Mouse (Mus musculus): ENCODE data around the gene Rilp. TPM values are rescaled to one million over a fixed set of nuclear protein-coding genes. Genes with fewer than 3 reads are reported as not detected.

Gene Rilp
- polyA plus RNA-seq, 1 experiment = 1.7 TPM

DNA sequence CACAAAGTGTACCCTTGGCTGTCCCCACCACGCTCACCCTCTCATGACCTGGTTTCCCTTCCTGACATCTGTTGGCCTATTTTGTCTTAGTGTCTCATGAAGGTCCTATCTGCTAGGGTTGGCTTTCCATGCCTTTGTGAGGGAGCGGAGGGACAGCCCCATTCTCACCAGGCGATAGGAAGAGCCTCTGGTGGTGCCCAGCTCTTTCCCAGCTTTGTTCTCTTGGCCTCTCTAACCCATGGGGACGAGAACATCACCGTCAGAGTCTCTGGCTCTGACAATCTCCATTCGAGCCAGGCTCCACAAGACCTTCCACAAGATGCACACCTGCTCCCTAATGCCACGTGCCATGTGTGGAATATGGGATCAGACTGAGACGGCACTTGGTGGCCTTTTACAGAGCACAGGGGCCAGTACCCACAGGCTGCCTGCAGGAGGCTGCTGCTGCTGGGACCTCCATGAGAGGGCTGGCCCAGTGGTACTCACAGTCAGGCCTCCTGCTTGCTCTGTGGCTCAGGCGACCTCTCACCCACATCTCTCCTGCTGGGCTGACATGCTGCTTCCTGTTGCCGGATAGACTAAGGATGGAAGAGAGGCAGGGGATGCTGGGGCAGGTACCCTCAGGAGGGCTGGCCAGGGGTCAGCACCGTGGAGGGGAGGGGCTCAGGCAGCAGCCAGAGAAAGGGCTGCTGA is 27.7 kb downstream of the Rilp start:
- Histone ChIP-seq H3K4me3 (ENCODE audit: insufficient read depth, low read length) (no peak overlapping the region), H3K27ac (ENCODE audit: insufficient read depth, low read length) (no peak overlapping the region), H3K4me1 (ENCODE audit: control insufficient read depth, insufficient read depth, low read length) (no peaks in the 10 kb centered on the region)
- TF ChIP-seq CTCF (IDR thresholded peaks at IDR 0.05; ENCODE audit: borderline replicate concordance, insufficient read depth, low read length) = no peak
- TF ChIP-seq POLR2A (IDR thresholded peaks at IDR 0.05; ENCODE audit: low read depth, low read length) = no peak

DNA sequence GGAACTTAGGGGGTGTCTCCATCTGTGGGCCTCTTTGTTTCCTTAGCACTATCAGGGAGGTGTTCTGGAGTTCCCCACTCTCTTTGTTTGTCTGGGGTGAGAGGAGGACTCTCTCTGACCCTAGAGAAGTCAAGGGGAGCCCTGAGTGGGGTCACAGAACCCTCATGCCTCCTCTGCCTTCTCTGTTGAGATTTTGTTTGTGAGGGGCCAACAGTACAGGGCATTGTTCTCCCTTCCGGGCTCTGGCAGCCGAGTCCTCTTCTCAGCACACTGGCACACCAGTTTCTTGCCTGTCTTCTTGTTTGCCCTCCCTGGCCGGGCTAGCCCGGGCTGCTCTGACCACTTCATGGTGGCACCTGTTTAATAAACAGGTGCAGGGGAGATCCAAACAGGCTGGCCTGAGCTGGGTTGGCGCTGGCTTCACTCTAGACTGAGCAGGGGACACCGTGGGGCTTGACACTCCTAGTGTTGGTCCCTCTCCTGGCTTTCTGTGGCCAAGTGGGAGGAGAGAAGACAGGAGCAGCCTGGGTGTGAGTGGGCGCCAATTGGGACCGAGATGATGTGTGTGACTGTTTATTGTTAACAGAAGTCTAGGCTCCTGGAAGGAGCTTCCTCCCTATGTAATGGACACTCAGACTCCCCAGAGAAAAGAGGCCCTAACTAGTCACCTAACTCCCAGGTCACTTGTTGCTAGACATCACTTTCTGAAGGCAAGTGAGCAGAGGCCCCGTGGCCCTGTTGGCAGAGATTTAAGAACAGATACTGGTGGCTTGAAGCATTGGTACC is 28.5 kb downstream of the Rilp start:
- no peak overlapping the region for H3K4me3 ChIP-seq (ENCODE audit: insufficient read depth, low read length)
- no peak for TF ChIP-seq POLR2A (IDR thresholded peaks at IDR 0.05; ENCODE audit: low read depth, low read length)
- no peak for TF ChIP-seq CTCF (IDR thresholded peaks at IDR 0.05; ENCODE audit: borderline replicate concordance, insufficient read depth, low read length)
- no peak overlapping the region for H3K27ac ChIP-seq (ENCODE audit: insufficient read depth, low read length)
- H3K4me1 ChIP-seq (ENCODE audit: control insufficient read depth, insufficient read depth, low read length) = no peaks in the 10 kb centered on the region

DNA sequence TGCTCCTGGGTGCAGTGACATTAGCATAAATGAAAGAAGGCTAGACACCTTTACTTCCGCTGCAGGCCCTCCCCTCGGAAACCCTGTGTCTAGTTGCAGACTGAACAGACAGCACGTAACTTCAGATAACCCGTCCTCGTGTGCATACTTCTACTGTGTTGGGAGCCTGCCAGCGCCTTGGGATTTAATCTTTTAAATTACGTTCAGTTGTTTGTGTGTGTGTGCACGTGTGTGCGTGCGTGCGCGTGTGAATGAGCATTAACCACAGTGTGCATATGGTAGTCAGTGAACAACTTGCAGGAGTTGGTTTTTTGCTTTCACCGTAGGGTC is 29.0 kb downstream of the Rilp start:
- Histone ChIP-seq H3K4me3 (ENCODE audit: insufficient read depth, low read length) (no peak overlapping the region), H3K4me1 (ENCODE audit: control insufficient read depth, insufficient read depth, low read length) (no peaks in the 10 kb centered on the region), H3K27ac (ENCODE audit: insufficient read depth, low read length) (no peak overlapping the region)
- TF ChIP-seq POLR2A (IDR thresholded peaks at IDR 0.05; ENCODE audit: low read depth, low read length) (no peak), CTCF (IDR thresholded peaks at IDR 0.05; ENCODE audit: borderline replicate concordance, insufficient read depth, low read length) (no peak)

DNA sequence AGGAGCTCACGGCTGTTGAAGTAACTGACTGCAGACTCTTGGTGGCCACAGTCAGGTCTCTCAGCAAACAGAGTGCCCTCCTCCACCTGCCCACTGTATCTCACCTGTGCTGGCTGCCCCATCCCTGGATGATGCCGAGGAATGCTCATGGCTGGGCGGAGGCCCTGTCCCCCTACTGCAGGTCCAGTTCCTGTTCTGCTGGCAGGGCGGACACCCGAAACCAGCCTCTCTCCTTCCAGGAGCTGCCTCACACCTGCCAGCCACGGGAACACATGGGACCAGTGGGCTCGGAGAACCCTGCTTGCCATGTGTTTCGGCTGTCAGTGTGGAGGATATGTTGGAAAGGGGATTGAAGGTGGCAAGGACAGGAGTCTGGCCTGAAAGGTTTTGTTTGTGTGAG is 30.3 kb downstream of the Rilp start:
- no peak overlapping the region for H3K27ac ChIP-seq (ENCODE audit: insufficient read depth, low read length)
- TF ChIP-seq POLR2A (IDR thresholded peaks at IDR 0.05; ENCODE audit: low read depth, low read length) = no peak
- TF ChIP-seq CTCF (IDR thresholded peaks at IDR 0.05; ENCODE audit: borderline replicate concordance, insufficient read depth, low read length) = no peak
- no peaks in the 10 kb centered on the region for H3K4me1 ChIP-seq (ENCODE audit: control insufficient read depth, insufficient read depth, low read length)
- H3K4me3 ChIP-seq (ENCODE audit: insufficient read depth, low read length) = no peak overlapping the region

DNA sequence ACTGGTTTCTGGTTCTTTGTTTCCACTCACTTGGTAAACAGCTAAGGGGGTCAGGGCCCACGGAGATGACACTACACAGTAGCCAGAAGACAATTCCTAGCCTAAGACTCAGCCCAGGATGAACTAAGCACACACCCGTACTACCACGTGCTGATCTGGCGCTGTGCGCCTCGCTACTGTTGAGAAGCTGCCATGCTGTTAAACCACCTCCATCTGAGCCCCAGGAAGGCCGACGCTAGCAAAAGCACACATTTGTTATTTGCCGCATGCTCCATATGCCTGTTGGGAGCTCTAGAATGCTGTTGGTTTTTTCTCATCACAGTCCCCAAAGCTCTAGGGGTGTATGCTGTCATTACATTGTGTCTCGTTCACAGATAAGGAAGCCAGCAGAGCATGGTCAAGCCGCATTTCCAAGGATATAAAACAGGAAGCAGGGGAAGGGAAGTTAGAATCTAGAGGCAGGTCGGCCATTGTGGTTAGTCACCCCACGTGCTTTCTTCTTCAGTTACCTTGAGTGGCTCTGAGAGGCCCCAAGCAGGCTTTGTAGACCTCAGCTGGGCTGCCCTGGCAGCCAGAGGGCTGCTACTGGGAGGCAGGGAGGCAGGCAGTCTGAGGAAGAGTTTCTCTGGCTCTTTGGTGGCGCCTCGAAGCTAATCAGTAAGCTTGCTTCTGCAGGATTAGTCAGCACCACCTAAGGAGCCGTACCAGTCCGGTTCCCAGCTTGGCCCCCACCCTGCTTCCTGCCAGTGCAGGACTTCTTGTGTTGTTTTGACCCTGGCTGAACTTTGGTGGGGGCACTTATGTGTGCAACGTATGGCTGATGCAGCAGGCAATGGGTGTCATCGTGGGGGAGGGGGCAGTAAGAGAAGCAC is 31.1 kb downstream of the Rilp start:
- TF ChIP-seq CTCF (IDR thresholded peaks at IDR 0.05; ENCODE audit: borderline replicate concordance, insufficient read depth, low read length) = no peak
- TF ChIP-seq POLR2A (IDR thresholded peaks at IDR 0.05; ENCODE audit: low read depth, low read length) = no peak
- Histone ChIP-seq H3K27ac (ENCODE audit: insufficient read depth, low read length) (no peak overlapping the region), H3K4me3 (ENCODE audit: insufficient read depth, low read length) (no peak overlapping the region), H3K4me1 (ENCODE audit: control insufficient read depth, insufficient read depth, low read length) (no peaks in the 10 kb centered on the region)

DNA sequence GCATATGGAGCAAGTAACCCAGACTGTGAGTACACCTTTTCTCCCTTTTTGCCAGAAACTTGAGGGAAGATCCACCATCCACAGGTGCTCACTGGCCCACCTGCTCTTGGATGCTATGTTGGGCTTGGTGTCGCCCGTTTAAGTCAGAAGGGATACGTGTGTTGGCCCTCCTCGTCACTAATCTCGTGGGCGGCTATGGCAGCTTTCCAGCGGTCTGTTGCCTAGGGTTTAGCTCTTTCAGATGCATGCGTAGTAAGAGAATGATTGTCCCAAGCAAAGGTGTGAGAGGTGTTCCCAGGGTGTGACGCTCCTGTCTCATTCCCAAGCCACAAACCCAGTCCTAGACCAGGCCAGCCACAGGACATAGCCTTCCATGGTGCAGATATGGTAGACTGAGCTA is 34.8 kb downstream of the Rilp start:
- no peaks in the 10 kb centered on the region for H3K4me1 ChIP-seq (ENCODE audit: control insufficient read depth, insufficient read depth, low read length)
- H3K4me3 ChIP-seq (ENCODE audit: insufficient read depth, low read length) = no peak overlapping the region
- H3K27ac ChIP-seq (ENCODE audit: insufficient read depth, low read length) = no peak overlapping the region
- TF ChIP-seq CTCF (IDR thresholded peaks at IDR 0.05; ENCODE audit: borderline replicate concordance, insufficient read depth, low read length) (no peak), POLR2A (IDR thresholded peaks at IDR 0.05; ENCODE audit: low read depth, low read length) (no peak)

DNA sequence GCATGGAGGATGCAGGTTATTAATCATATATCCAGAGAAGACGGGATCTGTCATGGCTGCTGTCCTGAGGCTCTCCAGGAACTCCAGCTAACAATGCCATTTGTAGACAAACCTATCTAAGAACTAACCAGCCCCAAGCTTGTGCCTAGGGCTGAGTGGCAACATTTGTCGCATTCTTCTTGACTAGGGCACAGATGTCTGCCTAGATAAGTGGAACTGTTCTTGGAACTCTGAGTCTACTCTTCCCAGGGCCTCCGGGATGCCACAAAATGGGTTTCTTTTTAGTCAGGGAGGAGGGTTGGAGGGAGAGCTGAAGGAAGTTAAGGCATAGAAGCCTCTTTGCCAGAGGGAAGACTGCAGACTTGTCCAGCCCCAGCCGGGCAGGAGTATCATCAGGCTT is 36.2 kb downstream of the Rilp start:
- H3K4me3 ChIP-seq (ENCODE audit: insufficient read depth, low read length) = no peak overlapping the region
- no peak for TF ChIP-seq CTCF (IDR thresholded peaks at IDR 0.05; ENCODE audit: borderline replicate concordance, insufficient read depth, low read length)
- H3K27ac ChIP-seq (ENCODE audit: insufficient read depth, low read length) = no peak overlapping the region
- 0 out of 2 replicates have a peak, but pooled peaks cover 5% of the 10 kb centered on the region for H3K4me1 ChIP-seq (ENCODE audit: control insufficient read depth, insufficient read depth, low read length)

DNA sequence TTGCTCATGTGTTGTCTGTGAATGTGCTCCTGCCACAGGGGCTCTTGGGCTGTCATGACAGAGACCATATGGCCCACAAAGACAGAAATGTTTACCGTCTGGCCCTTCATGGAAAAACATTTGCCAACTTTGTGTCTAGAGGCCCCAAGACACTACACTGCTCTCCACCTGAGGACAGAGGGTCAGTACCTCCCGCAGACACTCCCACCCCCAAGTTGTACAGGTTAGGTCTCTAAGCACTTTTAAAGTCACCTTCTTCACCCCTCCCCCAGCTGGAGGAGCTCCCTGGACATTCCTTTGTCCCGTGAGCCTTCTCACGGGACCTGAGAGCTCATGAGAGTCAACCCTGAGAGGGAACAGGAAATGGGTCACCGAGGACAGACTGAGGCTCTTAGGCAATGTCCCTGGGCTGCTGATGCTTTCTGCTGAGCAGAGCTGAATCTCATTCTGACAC is 39.8 kb downstream of the Rilp start:
- no peak for TF ChIP-seq CTCF (IDR thresholded peaks at IDR 0.05; ENCODE audit: borderline replicate concordance, insufficient read depth, low read length)
- TF ChIP-seq POLR2A (IDR thresholded peaks at IDR 0.05; ENCODE audit: low read depth, low read length) = no peak
- Histone ChIP-seq H3K27ac (ENCODE audit: insufficient read depth, low read length) (no peak overlapping the region), H3K4me1 (ENCODE audit: control insufficient read depth, insufficient read depth, low read length) (peaks cover 24% of the 10 kb centered on the region), H3K4me3 (ENCODE audit: insufficient read depth, low read length) (no peak overlapping the region)

DNA sequence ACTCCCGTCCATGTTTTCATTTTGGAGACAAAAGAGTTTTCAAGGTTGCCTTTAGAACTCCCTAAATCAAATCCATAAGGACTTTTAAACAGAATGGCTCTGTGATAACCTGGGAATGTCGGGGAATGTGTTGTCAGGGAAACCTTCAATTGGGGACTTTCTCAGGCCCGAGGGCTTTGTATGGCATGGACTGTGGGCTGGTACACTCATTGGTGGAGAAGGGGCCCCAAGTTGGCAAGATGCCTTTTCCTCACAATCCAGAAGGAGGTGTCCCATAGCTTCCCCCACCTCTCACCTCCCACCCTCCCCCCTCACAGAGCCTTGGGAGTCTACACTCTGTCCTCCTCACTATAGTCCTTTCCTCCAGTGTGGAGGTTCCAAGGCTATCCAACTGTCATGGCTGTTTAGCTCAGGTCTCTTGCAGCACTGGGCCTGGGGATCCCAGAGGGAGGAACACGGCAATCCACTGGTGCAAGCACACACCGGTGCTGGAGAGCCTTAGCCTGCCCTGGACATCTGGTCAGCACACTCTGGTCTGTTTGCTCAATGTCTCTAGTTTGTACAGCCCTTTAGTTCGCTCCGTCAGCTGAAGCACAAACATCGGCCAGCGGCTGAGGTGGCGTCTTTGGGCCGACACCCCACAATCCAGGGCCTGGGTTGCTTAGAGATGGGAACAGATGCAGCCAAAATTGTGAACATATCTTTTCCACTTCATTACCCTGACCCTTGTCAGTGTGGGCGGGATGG is 40.5 kb downstream of the Rilp start:
- peaks cover 24% of the 10 kb centered on the region for H3K4me1 ChIP-seq (ENCODE audit: control insufficient read depth, insufficient read depth, low read length)
- TF ChIP-seq POLR2A (IDR thresholded peaks at IDR 0.05; ENCODE audit: low read depth, low read length) = no peak
- TF ChIP-seq CTCF (IDR thresholded peaks at IDR 0.05; ENCODE audit: borderline replicate concordance, insufficient read depth, low read length) = no peak
- H3K4me3 ChIP-seq (ENCODE audit: insufficient read depth, low read length) = no peak overlapping the region
- no peak overlapping the region for H3K27ac ChIP-seq (ENCODE audit: insufficient read depth, low read length)
